Mouse (Mus musculus) heart, postnatal 10 days (tissue): ENCODE data around the gene Gm15319. TPM values are rescaled to one million over a fixed set of nuclear protein-coding genes. Genes with fewer than 3 reads are reported as not detected.
"Not testable (repeated sequence)": the region's sequence is repeated elsewhere in the genome, so short reads cannot be mapped to it uniquely, and the experiment has no call there.

Experiments
- DNase-seq, 2 experiments: peaks; one replicate each; pipeline ENCODE4 v3.0.0; 2021
- intact Hi-C: fragments of 180-260 bp; cut with DNase I; formaldehyde crosslinking; loops from one replicate; pipeline ENCODE4 v1.15.1; 2025
- total RNA-seq, 2 experiments: library from RNA; stranded (reverse); gene quantifications; 2 replicates each; pipeline ENCODE4 v1.2.3; 2021

Gm15319 gene
- total RNA-seq = under 1 TPM; 0.12 to 0.20 TPM

DNA sequence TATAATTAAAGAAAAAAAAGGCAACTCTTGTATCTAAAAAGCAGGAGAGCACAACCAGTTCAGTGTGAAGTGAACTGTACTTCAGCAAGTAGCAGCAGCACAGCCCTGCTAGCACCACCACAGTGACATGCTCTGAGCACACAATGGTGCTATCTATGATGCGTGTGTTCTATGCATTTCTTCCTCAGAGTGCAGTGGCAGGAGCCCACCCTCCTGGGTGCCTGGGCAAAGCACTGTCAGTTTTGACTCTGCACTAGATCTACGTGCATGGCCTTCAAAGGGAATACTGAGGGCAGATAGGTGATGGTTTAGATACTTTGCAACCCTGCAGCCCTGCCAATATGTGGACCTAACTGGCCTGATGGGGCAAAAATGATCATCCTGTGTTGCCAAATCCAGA lies at the start of gene Gm15319:
TSS of gene Gm15319 (minus strand) at position 101 of the 400 bp plus-strand sequence.
- intact Hi-C loops, DNase-seq: not testable (repeated sequence)

DNA sequence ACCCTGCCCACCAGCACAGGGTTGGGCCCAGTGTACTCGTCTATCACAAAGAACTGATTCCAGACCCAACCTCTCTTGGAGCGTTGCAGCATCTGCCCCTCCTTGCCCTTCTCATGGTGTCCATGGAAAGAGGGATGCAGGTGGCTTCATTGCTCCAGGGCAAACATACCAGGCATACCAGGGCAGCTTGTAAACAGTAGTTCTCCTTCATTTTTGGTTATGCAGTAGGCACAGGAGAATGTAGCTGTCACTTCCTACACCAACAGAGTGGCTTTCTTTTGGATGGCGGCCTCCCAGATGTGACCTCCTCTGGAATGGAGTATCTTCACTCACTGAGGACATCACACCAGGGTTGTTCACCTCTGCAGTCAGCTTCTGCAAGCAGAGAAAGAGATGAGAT lies 47.3 kb upstream of the Gm15319 start:
- intact Hi-C loops, DNase-seq: not testable (repeated sequence)

- intact Hi-C loops = not testable (repeated sequence)
- peak in 1 of 2 experiments; percentile 20 for DNase-seq
Measured at GRCm38 (mm10) chr8:20408441-20409030, 45.5 kb upstream of the Gm15319 start.

DNA sequence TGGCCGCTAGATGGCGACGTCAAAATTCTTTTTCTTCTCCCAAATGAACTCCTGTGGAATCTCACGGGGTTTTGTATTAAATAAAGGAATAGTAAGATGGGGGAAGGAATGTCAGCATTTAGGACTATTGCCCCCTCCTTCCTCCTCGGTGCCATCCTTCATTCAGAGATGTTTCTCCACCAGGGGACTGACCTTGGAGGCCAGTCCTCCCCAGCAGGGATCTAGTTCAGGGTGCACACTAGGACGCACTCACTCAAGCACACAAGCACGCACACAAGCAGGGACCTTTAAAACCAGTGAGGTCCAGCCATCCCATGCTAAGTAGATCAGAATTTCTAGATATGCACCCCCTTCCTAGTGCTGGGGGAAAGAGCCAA lies 26.3 kb upstream of the Gm15319 start:
- intact Hi-C loops = not testable (repeated sequence)
- peak; percentile 60 to 66 for DNase-seq

- peak in 1 of 2 experiments; percentile 34 for DNase-seq
- intact Hi-C loops = not testable (repeated sequence)
Measured at GRCm38 (mm10) chr8:20388706-20389362, 25.8 kb upstream of the Gm15319 start.

DNA sequence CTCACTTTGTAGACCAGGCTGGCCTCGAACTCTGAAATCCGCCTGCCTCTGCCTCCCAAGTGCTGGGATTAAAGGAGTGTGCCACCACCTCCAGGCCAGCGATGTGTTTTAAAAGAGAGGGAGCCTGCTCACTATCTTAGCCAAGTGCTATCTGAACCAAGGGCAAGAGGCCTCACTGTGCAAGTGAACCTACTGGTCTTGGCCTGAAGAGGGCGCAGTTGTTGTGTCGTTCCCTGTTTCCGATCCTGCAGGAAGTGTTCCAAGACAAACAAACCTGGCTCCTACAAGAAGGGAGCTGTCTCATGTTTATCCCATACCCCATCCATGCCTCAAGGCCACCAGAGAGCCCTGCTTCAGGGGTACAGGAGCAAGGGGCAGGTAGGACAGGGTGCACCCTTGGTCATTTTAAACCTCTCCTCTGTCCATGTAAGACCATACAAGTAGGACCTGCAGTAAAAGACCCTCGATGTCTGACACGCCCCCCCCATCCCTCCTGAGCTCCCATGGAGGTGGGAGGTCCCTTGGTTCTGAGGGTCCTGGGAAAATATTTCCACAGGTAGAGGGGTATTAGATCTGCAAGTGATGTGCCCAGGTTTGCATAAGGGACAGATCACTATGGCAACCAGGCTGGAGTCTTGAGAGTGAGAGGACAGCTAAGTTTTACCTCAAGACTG lies 24.2 kb upstream of the Gm15319 start:
- intact Hi-C loops = not testable (repeated sequence)
- DNase-seq = peak in 1 of 2 experiments; percentile 7

DNA sequence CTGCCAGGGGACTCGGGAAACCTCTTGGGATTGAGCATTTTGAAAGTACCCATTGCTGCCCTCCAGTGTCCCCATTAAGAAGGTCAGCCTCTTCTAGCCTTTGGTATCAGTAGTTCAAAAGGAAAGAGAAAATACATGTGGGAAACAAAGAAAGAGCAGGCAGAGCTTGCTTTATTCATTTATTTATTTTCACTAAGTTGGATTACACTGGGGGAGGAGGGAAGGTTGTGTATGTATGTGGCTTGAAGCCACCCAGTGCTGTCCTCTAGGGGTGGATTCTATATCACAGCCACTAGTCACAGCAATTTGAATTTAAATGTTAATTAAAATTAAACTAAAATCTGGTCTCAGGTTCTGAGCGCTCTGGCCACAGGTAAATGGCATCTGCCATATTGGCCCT lies 22.0 kb upstream of the Gm15319 start:
- DNase-seq, intact Hi-C loops: not testable (repeated sequence)

GRCm38 (mm10) chr8:20384131-20384530 lies 21.1 kb upstream of the Gm15319 start:
- peak in 1 of 2 experiments; percentile 14 for DNase-seq
- intact Hi-C loops = not testable (repeated sequence)

GRCm38 (mm10) chr8:20382146-20382545 lies 19.1 kb upstream of the Gm15319 start:
- intact Hi-C loops, DNase-seq: not testable (repeated sequence)

- intact Hi-C loops, DNase-seq: not testable (repeated sequence)
Measured at GRCm38 (mm10) chr8:20381637-20382036, 18.6 kb upstream of the Gm15319 start.

- DNase-seq, intact Hi-C loops: not testable (repeated sequence)
Measured at GRCm38 (mm10) chr8:20381239-20381620, 18.2 kb upstream of the Gm15319 start.

DNA sequence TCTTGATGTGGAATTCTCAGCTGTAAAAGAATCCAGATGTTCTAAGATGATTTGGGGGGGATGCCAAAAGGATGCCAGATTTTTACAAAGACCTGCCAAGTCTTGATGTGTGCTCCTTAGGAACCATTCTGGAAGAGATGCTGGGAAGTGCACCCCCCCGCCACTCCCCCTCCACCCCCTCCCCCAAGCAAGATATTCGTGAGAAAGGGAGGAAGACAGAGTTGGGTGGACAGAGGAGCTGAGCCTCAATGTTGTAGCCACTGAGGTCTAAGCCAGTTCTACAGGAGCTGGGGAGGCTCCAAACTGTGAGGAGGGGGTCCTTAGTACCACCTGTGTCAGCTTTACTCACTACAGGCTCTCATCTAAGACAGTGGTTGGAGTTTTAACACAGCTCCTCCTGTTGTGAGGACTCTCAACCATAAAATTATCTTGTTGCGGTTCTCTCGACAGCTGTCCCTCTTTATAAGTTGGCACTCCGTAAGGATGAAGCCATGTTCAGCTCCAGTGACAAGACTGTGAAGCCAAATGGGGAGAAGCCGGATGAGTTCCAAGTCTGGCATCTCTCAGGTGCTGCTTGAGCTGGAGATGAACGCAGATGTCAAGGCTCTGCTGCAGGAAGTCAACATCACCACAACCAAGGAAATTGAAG lies 17.7 kb upstream of the Gm15319 start:
- peak in 1 of 2 experiments; percentile 11 for DNase-seq

GRCm38 (mm10) chr8:20379650-20380436 lies 16.8 kb upstream of the Gm15319 start:
- DNase-seq = peak in 1 of 2 experiments; percentile 22
- intact Hi-C loops = not testable (repeated sequence)

More for the DNA sequence above, 17.7 kb upstream of the Gm15319 start:
- intact Hi-C loops = not testable (repeated sequence)

GRCm38 (mm10) chr8:20378786-20379649 lies 16.0 kb upstream of the Gm15319 start:
- intact Hi-C loops = not testable (repeated sequence)
- DNase-seq = peak; percentile 31 to 32

DNA sequence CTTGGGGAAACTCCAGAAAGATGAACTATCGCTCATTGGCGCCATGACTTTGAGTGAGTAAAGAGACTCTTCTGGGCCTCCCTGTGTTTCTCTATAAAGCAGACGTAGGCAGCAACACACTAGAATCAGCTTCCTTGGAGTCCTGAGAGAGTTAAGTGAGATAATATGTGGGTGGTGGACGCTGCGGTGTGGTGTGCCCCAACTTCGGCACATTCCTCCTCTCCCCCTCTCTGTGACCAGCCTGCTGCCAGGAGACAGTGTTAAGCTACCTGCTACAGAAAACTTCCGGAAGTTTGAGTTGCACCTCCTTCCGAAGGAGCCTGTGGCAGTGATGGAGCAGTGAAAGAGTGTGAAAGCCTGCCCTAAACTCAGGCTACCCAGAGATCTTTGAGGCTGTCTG lies 15.3 kb upstream of the Gm15319 start:
- intact Hi-C loops = not testable (repeated sequence)
- peak; percentile 16 to 37 for DNase-seq

GRCm38 (mm10) chr8:20375698-20376097 lies 12.7 kb upstream of the Gm15319 start:
- DNase-seq = peak in 1 of 2 experiments; percentile 4
- intact Hi-C loops = not testable (repeated sequence)

DNA sequence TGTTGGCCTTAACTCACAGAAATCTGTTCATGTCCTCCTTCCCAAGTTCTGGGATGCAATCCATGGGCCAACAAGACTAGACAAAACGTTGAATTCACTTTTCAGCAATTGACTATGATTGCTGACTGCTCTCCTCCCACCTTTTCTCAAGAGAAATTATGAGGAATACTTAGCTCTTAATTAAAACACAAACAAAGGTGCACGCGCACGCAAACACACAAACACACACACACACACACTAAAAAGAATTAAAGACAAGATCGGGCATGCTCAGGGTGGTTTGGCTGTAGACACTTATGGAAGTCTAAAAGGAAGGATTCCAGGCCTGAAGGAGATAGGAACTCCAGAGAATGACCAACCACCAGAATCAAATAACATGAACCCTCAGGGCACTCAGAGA lies 6.6 kb downstream of the Gm15319 start:
- intact Hi-C loops, DNase-seq: not testable (repeated sequence)

DNA sequence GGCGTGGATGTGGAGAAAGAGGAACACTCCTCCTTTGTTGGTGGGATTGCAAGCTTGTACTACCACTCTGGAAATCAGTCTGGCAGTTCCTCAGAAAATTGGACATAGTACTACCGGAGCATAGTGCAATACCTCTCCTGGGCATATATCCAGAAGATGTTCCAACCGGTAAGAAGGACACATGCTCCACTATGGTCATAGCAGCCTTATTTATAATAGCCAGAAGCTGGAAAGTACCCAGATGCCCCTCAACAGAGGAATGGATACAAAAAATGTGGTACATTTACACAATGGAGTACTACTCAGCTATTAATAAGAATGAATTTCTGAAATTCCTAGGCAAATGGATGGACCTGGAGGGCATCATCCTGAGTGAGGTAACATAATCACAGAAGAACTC lies 9.4 kb downstream of the Gm15319 start:
- peak; percentile 5 to 15 for DNase-seq
- intact Hi-C loops = not testable (repeated sequence)

DNA sequence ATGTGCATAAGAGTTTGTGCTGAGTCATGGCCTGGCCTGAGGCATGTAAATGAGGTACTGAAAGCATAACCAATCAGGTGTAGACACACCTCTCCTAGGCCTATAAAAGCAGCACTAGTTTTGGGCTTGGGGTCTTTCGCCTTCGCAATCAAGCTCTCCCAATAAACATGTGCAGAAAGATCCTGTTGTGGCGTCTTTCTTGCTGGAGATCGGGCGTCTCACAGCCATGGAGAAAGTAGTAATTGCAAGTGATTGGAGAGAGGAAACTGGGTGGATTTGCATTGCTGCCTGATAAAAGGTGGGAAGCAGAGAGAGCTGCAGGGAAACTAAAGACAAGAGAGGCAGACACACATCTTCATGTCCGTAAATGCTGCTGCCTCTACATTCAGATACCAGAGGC lies 60.3 kb downstream of the Gm15319 start:
- DNase-seq, intact Hi-C loops: not testable (repeated sequence)
